In genomic region chr3:33955854-33956624, GRCm38 (mm10) we compare ENCODE assay signal across 8 mouse cellular contexts.
A peak's percentile ranks its signal among the peaks of the same experiment; 100 is the strongest.
DNase-seq lines count a peak whose midpoint lies in the region; ATAC-seq lines count a peak whose summit lies in the region.

No protein-coding gene starts in this region.

- H3K4me2 ChIP-seq in hindbrain, embryonic 14.5 days (replicated peaks), result peak overlapping the region; percentile 45

- no peak overlapping the region for H3K9ac ChIP-seq in hindbrain, embryonic 14.5 days

- ATAC-seq in hindbrain, embryonic 14.5 days (ENCODE audit: low FRiP score), result peak; percentile 65

- WGBS in hindbrain, embryonic 14.5 days, result 3% methylated on average over 19 of the region's 19 CpGs

- no peak overlapping the region for H3K27ac ChIP-seq in hindbrain, embryonic 14.5 days

- no peaks in the 10 kb centered on the region for H3K9me3 ChIP-seq in hindbrain, embryonic 14.5 days (ENCODE audit: control insufficient read depth, low read length)

- no peaks in the 10 kb centered on the region for H3K36me3 ChIP-seq in hindbrain, embryonic 14.5 days (replicated peaks; ENCODE audit: control insufficient read depth, insufficient read depth)

- no peak overlapping the region for H3K4me3 ChIP-seq in hindbrain, embryonic 14.5 days (replicated peaks; ENCODE audit: low read length)

- H3K27me3 ChIP-seq in hindbrain, embryonic 14.5 days (ENCODE audit: control insufficient read depth, insufficient read depth, low read length), result peaks cover 15% of the 10 kb centered on the region

- 0 out of 2 replicates have a peak, but pooled peaks cover 5% of the 10 kb centered on the region for H3K4me1 ChIP-seq in hindbrain, embryonic 14.5 days (replicated peaks; ENCODE audit: control insufficient read depth, insufficient read depth, low read length)

- peak; percentile 70 for DNase-seq in T-cell, adult 2 months (ENCODE audit: low spot score)
- DNase-seq in cerebellum, postnatal 25 days, result peak; percentile 63 to 77
- peak; percentile 62 to 75 for DNase-seq in frontal cortex, postnatal 36 days (ENCODE audit: low spot score in 2 of 2)
- DNase-seq in hindbrain, embryonic 14.5 days (ENCODE audit: low spot score), result peak; percentile 87
- peak; percentile 47 to 79 for DNase-seq in layer of hippocampus, postnatal 25 days (ENCODE audit: extremely low spot score in 1 of 2, low spot score in 1 of 2)
- peak; percentile 76 for DNase-seq in lung, postnatal 14 days
- DNase-seq in retina, embryonic 14.5 days (ENCODE audit: low spot score), result peak; percentile 94
- DNase-seq in thymus, postnatal 4 days, result peak; percentile 75
